Mouse (Mus musculus) midbrain, embryonic 14.5 days (tissue): Measurements from ENCODE around the gene Pcdh15. TPM values are rescaled to one million over a fixed set of nuclear protein-coding genes. Genes with fewer than 3 reads are reported as not detected.
A peak's percentile ranks its signal among the peaks of the same experiment; 100 is the strongest.

Source experiments
- ATAC-seq: fragments of 200-750 bp; cut with Nextera tagmentation; 2 replicates; pipeline ENCODE4 v1.8.0; 2017; ENCODE audit warnings: moderate number of reproducible peaks, moderate library complexity; ENCODE audit not compliant: low FRiP score, low TSS enrichment
- DNase-seq: peaks from one replicate; pipeline ENCODE4 v3.0.0-alpha.2; 2015
- H3K27ac ChIP-seq: fragments of 300-500 bp; sonication (generic); replicated peaks from 2 replicates; pipeline ENCODE4 v1.5.1; 2014; ENCODE audit warnings: mild to moderate bottlenecking, low read depth, low read length, moderate library complexity
- H3K27me3 ChIP-seq: fragments of 300-500 bp; sonication (generic); 2 replicates; pipeline ENCODE4 v1.6.1; 2014; ENCODE audit warnings: low read length, control low read depth, mixed read lengths; ENCODE audit not compliant: control insufficient read depth, insufficient read depth
- H3K36me3 ChIP-seq: fragments of 300-500 bp; sonication (generic); 2 replicates; pipeline ENCODE4 v1.6.1; 2014; ENCODE audit warnings: low read length, control low read depth; ENCODE audit not compliant: control insufficient read depth, insufficient read depth
- H3K4me1 ChIP-seq: fragments of 300-500 bp; sonication (generic); 2 replicates; pipeline ENCODE4 v1.6.1; 2014; ENCODE audit warnings: mild to moderate bottlenecking, antibody characterized with exemption, low read length, control low read depth; ENCODE audit not compliant: control insufficient read depth, insufficient read depth
- H3K4me2 ChIP-seq: fragments of 300-500 bp; sonication (generic); 2 replicates; pipeline ENCODE4 v1.6.1; 2014; ENCODE audit warnings: mild to moderate bottlenecking, low read length, moderate library complexity
- H3K4me3 ChIP-seq: fragments of 300-500 bp; sonication (generic); replicated peaks from 2 replicates; pipeline ENCODE4 v1.5.1; 2014; ENCODE audit warnings: low read depth, low read length
- H3K9ac ChIP-seq: fragments of 300-500 bp; sonication (generic); replicated peaks from 2 replicates; pipeline ENCODE4 v1.6.1; 2014; ENCODE audit warnings: mild to moderate bottlenecking, low read length, moderate library complexity
- H3K9me3 ChIP-seq: fragments of 300-500 bp; sonication (generic); 2 replicates; pipeline ENCODE4 v1.6.1; 2016; ENCODE audit warnings: low read length, control low read depth, mixed read lengths; ENCODE audit not compliant: control insufficient read depth
- WGBS: fragments of 180-500 bp; shearing (Covaris S2); extraction: QIAGEN DNeasy Blood & Tissue Kit; methylation state at CpG from one replicate; pipeline ENCODE4 v1.1.7; 2014; 5-methylcytosine and 5-hydroxymethylcytosine counted together
- polyA plus RNA-seq: library from polyadenylated mRNA; unstranded; fragments of >200 nt; fragmentation: Nextera tagmentation; extraction: Ambion mirVana; gene quantifications from 2 replicates; pipeline ENCODE4 v1.2.1, GENCODE M21; 2014

Pcdh15 gene
- polyA plus RNA-seq, 1 experiment from 2014 or later: 10.4 TPM

DNA sequence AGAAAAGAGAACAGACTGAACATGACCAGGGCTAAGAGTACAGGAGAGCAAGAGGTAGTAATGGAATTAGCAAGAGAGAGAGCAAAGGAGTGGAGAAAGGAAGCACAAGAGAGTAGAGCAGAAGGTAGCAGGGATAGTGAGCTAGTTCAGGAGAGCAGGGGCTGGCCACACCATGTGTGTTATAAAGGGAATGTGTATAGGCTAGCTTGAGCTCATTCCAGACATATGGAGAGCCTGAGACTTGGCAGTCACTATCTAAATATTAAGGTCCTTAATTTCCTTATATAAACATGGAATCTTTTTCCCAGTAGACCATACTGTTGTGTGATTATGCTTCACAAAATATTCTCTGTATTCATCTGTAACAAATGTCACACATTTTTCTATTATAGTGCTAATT lies 1159.5 kb downstream of the Pcdh15 start:
- Histone ChIP-seq H3K9ac (no peak overlapping the region), H3K4me2 (no peak overlapping the region), H3K27ac (no peak overlapping the region), H3K27me3 (no peaks in the 10 kb centered on the region), H3K36me3 (no peaks in the 10 kb centered on the region), H3K4me3 (no peak overlapping the region), H3K9me3 (no peaks in the 10 kb centered on the region), H3K4me1 (no peaks in the 10 kb centered on the region)
- DNase-seq (no peak), ATAC-seq (no peak)

GRCm38 (mm10) chr10:74269637-74270269 lies 1170.6 kb downstream of the Pcdh15 start:
- DNase-seq (no peak), ATAC-seq (no peak)
- H3K4me1 ChIP-seq: 0 out of 2 replicates have a peak, but pooled peaks cover 3% of the 10 kb centered on the region
- no peak overlapping the region for H3K4me3 ChIP-seq
- H3K4me2 ChIP-seq: no peak overlapping the region
- H3K27me3 ChIP-seq: no peaks in the 10 kb centered on the region
- no peaks in the 10 kb centered on the region for H3K9me3 ChIP-seq
- 60% methylated on average over 6 of the region's 6 CpGs for WGBS
- no peak overlapping the region for H3K9ac ChIP-seq
- no peak overlapping the region for H3K27ac ChIP-seq
- no peaks in the 10 kb centered on the region for H3K36me3 ChIP-seq

GRCm38 (mm10) chr10:74270894-74271293 lies 1171.8 kb downstream of the Pcdh15 start:
- Histone ChIP-seq H3K9ac (no peak overlapping the region), H3K27me3 (no peaks in the 10 kb centered on the region), H3K9me3 (no peaks in the 10 kb centered on the region), H3K27ac (no peak overlapping the region), H3K4me2 (no peak overlapping the region), H3K4me1 (0 out of 2 replicates have a peak, but pooled peaks cover 3% of the 10 kb centered on the region), H3K4me3 (no peak overlapping the region), H3K36me3 (no peaks in the 10 kb centered on the region)
- ATAC-seq (no peak), DNase-seq (no peak)
- 87% methylated on average over 5 of the region's 5 CpGs for WGBS

GRCm38 (mm10) chr10:74304120-74304519 lies 1205.0 kb downstream of the Pcdh15 start:
- ATAC-seq: no peak
- 81% methylated on average over 2 of the region's 2 CpGs for WGBS

GRCm38 (mm10) chr10:74305439-74306158 lies 1206.5 kb downstream of the Pcdh15 start:
- Histone ChIP-seq H3K9me3 (no peaks in the 10 kb centered on the region), H3K4me2 (no peak overlapping the region), H3K4me3 (no peak overlapping the region), H3K27ac (no peak overlapping the region), H3K36me3 (no peaks in the 10 kb centered on the region), H3K4me1 (no peaks in the 10 kb centered on the region), H3K27me3 (no peaks in the 10 kb centered on the region), H3K9ac (no peak overlapping the region)
- DNase-seq: no peak
- ATAC-seq: no peak
- 82% methylated on average over 5 of the region's 5 CpGs for WGBS

More at GRCm38 (mm10) chr10:74304120-74304519, 1205.0 kb downstream of the Pcdh15 start:
- Histone ChIP-seq H3K27ac (no peak overlapping the region), H3K9ac (no peak overlapping the region), H3K4me2 (no peak overlapping the region), H3K4me1 (no peaks in the 10 kb centered on the region), H3K36me3 (no peaks in the 10 kb centered on the region), H3K4me3 (no peak overlapping the region), H3K9me3 (no peaks in the 10 kb centered on the region), H3K27me3 (no peaks in the 10 kb centered on the region)
- DNase-seq: peak; percentile 26

DNA sequence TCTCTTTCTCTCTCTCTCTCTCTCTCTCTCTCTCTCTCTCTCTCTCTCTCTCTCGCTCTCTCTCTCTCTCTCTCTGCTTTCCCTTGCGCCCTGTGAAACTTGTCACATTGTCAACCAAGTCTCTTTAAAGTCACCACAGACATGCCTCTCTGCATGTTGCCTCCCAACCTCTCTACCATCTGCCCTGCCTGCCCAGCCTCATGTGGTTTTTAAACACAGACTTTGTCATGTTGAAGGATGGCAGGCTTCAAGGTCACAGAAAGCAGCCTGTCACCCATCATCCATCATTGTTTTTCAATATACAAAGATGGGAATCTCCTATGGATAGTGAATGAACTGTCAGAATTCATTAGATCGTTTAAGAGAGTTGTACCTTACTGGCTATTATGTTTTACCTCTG lies 1207.9 kb downstream of the Pcdh15 start:
- H3K4me1 ChIP-seq: no peaks in the 10 kb centered on the region
- H3K27ac ChIP-seq: no peak overlapping the region
- H3K36me3 ChIP-seq: no peaks in the 10 kb centered on the region
- H3K4me3 ChIP-seq: no peak overlapping the region
- ATAC-seq (no peak), DNase-seq (no peak)
- H3K4me2 ChIP-seq: no peak overlapping the region
- H3K9me3 ChIP-seq: no peaks in the 10 kb centered on the region
- 86% methylated on average over 3 of the region's 3 CpGs for WGBS
- H3K27me3 ChIP-seq: no peaks in the 10 kb centered on the region
- no peak overlapping the region for H3K9ac ChIP-seq

DNA sequence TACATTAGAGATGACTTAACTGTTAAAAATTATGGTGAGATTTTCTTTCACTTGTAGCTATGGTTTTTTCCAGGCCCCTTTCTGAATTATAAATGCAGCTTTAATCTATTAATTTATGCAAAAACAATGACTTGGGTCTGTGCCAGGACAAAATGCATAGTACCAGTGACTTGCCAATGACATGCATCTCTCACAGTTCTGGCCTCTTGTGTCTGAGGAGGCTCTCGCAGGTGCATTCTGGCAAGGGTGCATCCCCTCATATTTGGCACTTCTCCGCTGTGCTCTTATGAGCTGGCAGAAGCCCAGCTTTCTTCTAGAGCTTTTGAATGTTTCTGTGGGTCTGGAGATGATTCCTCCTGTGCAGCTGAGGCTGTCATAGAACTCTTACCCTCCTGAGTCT lies 1216.9 kb downstream of the Pcdh15 start:
- WGBS: 83% methylated on average over 2 of the region's 2 CpGs
- Histone ChIP-seq H3K9me3 (no peaks in the 10 kb centered on the region), H3K9ac (no peak overlapping the region), H3K4me2 (no peak overlapping the region), H3K36me3 (no peaks in the 10 kb centered on the region), H3K27me3 (no peaks in the 10 kb centered on the region), H3K27ac (no peak overlapping the region), H3K4me3 (no peak overlapping the region), H3K4me1 (no peaks in the 10 kb centered on the region)
- DNase-seq: peak; percentile 18
- no peak for ATAC-seq

DNA sequence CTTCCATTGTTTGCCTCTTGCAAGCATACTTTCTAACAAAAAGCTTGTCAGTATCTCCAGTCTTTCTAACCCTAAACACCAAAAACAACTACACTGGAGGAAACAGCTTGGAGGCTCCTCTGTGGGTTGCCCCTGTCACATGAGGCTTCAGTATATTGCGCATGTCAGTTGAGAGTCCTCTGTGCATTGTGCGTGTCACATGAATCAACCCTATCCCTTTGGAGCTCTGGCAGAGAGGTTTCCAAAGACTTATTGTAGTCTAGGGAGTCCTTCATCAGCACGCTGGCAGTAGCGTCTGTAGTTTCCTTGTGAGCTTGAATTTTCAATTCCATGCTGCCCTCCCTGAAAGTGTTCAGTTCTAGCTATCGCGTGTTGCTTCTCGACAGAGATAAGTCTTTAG lies 1236.3 kb downstream of the Pcdh15 start:
- Histone ChIP-seq H3K4me2 (no peak overlapping the region), H3K4me1 (no peaks in the 10 kb centered on the region), H3K9me3 (no peaks in the 10 kb centered on the region), H3K4me3 (no peak overlapping the region), H3K27ac (no peak overlapping the region), H3K36me3 (no peaks in the 10 kb centered on the region), H3K27me3 (no peaks in the 10 kb centered on the region), H3K9ac (no peak overlapping the region)
- DNase-seq (no peak), ATAC-seq (no peak)
- 92% methylated on average over 7 of the region's 7 CpGs for WGBS
